Mouse (Mus musculus) stomach, embryonic 14.5 days (tissue): ENCODE data around the gene Tm9sf1. TPM values are rescaled to one million over a fixed set of nuclear protein-coding genes. Genes with fewer than 3 reads are reported as not detected.
A peak's percentile ranks its signal among the peaks of the same experiment; 100 is the strongest.

Experiments
- ATAC-seq: fragments of 200-750 bp; cut with Nextera tagmentation; 2 replicates; pipeline ENCODE4 v1.8.0; 2017; ENCODE audit warnings: low read depth, moderate TSS enrichment; ENCODE audit not compliant: insufficient number of reproducible peaks, insufficient read depth, low FRiP score
- H3K27ac ChIP-seq: fragments of 300-500 bp; sonication (generic); 2 replicates; pipeline ENCODE4 v1.5.1; 2014; ENCODE audit warnings: mild to moderate bottlenecking, low read length, moderate library complexity, mixed read lengths
- H3K27me3 ChIP-seq: fragments of 300-500 bp; sonication (generic); 2 replicates; pipeline ENCODE4 v1.6.1; 2014; ENCODE audit warnings: low read length, control low read depth, mixed read lengths; ENCODE audit not compliant: control insufficient read depth, insufficient read depth
- H3K36me3 ChIP-seq: fragments of 300-500 bp; sonication (generic); 2 replicates; pipeline ENCODE4 v1.6.1; 2014; ENCODE audit warnings: mild to moderate bottlenecking, control low read depth, low read length, moderate library complexity, mixed read lengths; ENCODE audit not compliant: control insufficient read depth, insufficient read depth
- H3K4me1 ChIP-seq: fragments of 300-500 bp; sonication (generic); 2 replicates; pipeline ENCODE4 v1.6.1; 2014; ENCODE audit warnings: low read length, control low read depth, mixed read lengths; ENCODE audit not compliant: control insufficient read depth, insufficient read depth
- H3K4me2 ChIP-seq: fragments of 300-500 bp; sonication (generic); replicated peaks from 2 replicates; pipeline ENCODE4 v1.6.1; 2014; ENCODE audit warnings: low read depth, low read length, control low read depth
- H3K4me3 ChIP-seq: fragments of 300-500 bp; sonication (generic); 2 replicates; pipeline ENCODE4 v1.5.1; 2014; ENCODE audit warnings: low read depth, low read length, control low read depth
- H3K9ac ChIP-seq: fragments of 300-500 bp; sonication (generic); replicated peaks from 2 replicates; pipeline ENCODE4 v1.6.1; 2014; ENCODE audit warnings: low read depth, mild to moderate bottlenecking, control low read depth, low read length, moderate library complexity, mixed read lengths
- H3K9me3 ChIP-seq: fragments of 300-500 bp; sonication (generic); 2 replicates; pipeline ENCODE4 v1.6.1; 2016; ENCODE audit warnings: low read depth, low read length, control low read depth; ENCODE audit not compliant: control insufficient read depth
- WGBS: fragments of 180-500 bp; shearing (Covaris S2); extraction: QIAGEN DNeasy Blood & Tissue Kit; methylation state at CpG from one replicate; pipeline ENCODE4 v1.1.7; 2014; 5-methylcytosine and 5-hydroxymethylcytosine counted together
- polyA plus RNA-seq: library from polyadenylated mRNA; unstranded; fragments of >200 nt; fragmentation: Nextera tagmentation; extraction: Ambion mirVana; gene quantifications from 2 replicates; pipeline ENCODE4 v1.2.1, GENCODE M21; 2014

Gene Tm9sf1
- polyA plus RNA-seq, result 109 and 112 TPM in 2 replicates

GRCm38 (mm10) chr14:55643060-55643907 is at the start of gene Tm9sf1:
Tm9sf1 (minus strand) TSS chr14:55643806.
- peak; percentile 87 for ATAC-seq
- Histone ChIP-seq H3K36me3 (peaks cover 34% of the 10 kb centered on the region), H3K9ac (peak within 1 kb of the TSS; percentile 89), H3K4me2 (peak within 1 kb of the TSS; percentile 76), H3K4me1 (peaks cover 10% of the 10 kb centered on the region; the same call in 1 of the 2 replicates), H3K27me3 (no peaks in the 10 kb centered on the region), H3K27ac (peak within 1 kb of the TSS; percentile 95), H3K9me3 (no peaks in the 10 kb centered on the region), H3K4me3 (peak within 1 kb of the TSS; percentile 67)
- WGBS, result under 1% methylated on average over 88 of the region's 89 CpGs

DNA sequence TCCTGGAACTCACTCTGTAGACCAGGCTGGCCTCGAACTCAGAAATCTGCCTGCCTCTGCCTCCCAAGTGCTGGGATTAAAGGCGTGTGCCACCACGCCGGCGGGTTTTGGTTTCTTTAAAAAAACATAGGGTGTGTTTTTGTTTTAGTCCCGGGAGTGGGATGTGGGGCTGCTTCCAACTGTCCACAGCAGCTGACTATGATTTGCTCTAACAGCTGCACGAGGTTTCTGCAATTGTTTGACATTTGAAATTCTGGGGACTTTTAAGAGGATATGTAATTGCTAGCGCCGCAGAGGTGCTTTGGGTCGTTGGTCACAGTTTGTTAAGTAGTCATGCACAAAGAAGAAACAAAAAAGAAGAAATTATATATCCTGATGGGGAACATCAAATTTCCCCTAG is 45.8 kb upstream of the Tm9sf1 start:
- no peaks in the 10 kb centered on the region for H3K4me1 ChIP-seq
- WGBS, result 66% methylated on average over 10 of the region's 10 CpGs
- no peak overlapping the region for H3K9ac ChIP-seq
- no peak overlapping the region for H3K27ac ChIP-seq
- H3K36me3 ChIP-seq, result no peaks in the 10 kb centered on the region
- no peak overlapping the region for H3K4me2 ChIP-seq
- H3K4me3 ChIP-seq, result no peak overlapping the region
- no peaks in the 10 kb centered on the region for H3K9me3 ChIP-seq
- no peak for ATAC-seq
- H3K27me3 ChIP-seq, result no peaks in the 10 kb centered on the region

GRCm38 (mm10) chr14:55682118-55682493 is 38.5 kb upstream of the Tm9sf1 start:
- H3K9ac ChIP-seq, result no peak overlapping the region; the same call in 1 of the 2 replicates
- H3K4me2 ChIP-seq, result peak overlapping the region; percentile 62
- 14% methylated on average over 3 of the region's 3 CpGs for WGBS
- 0 out of 2 replicates have a peak, but pooled peaks cover 7% of the 10 kb centered on the region for H3K4me1 ChIP-seq
- H3K27ac ChIP-seq, result peak overlapping the region; percentile 83
- peak overlapping the region; percentile 83 for H3K4me3 ChIP-seq
- no peaks in the 10 kb centered on the region for H3K9me3 ChIP-seq
- peaks cover 31% of the 10 kb centered on the region for H3K36me3 ChIP-seq
- H3K27me3 ChIP-seq, result no peaks in the 10 kb centered on the region
- ATAC-seq, result peak; percentile 17; the same call in 1 of the 2 replicates

- Histone ChIP-seq H3K27me3 (no peaks in the 10 kb centered on the region), H3K9me3 (no peaks in the 10 kb centered on the region), H3K9ac (peak within 1 kb of the TSS; percentile 77), H3K4me1 (0 out of 2 replicates have a peak, but pooled peaks cover 7% of the 10 kb centered on the region), H3K4me3 (peak within 1 kb of the TSS; percentile 83), H3K27ac (peak within 1 kb of the TSS; percentile 83), H3K4me2 (peak within 1 kb of the TSS; percentile 62), H3K36me3 (peaks cover 38% of the 10 kb centered on the region)
- peak; percentile 97 for ATAC-seq
- WGBS, result under 1% methylated on average over 66 of the region's 66 CpGs
Measured at GRCm38 (mm10) chr14:55681160-55682117, 37.8 kb upstream of the Tm9sf1 start, which contains the start of gene Tinf2. Tinf2 (minus strand) TSS chr14:55681820.

GRCm38 (mm10) chr14:55677615-55678014 is 34.0 kb upstream of the Tm9sf1 start:
- Histone ChIP-seq H3K4me3 (no peak overlapping the region), H3K9ac (no peak overlapping the region), H3K36me3 (peaks cover 53% of the 10 kb centered on the region), H3K4me2 (no peak overlapping the region), H3K27me3 (no peaks in the 10 kb centered on the region), H3K27ac (no peak overlapping the region), H3K4me1 (0 out of 2 replicates have a peak, but pooled peaks cover 10% of the 10 kb centered on the region), H3K9me3 (no peaks in the 10 kb centered on the region)
- ATAC-seq, result no peak
- 86% methylated on average over 4 of the region's 4 CpGs for WGBS

DNA sequence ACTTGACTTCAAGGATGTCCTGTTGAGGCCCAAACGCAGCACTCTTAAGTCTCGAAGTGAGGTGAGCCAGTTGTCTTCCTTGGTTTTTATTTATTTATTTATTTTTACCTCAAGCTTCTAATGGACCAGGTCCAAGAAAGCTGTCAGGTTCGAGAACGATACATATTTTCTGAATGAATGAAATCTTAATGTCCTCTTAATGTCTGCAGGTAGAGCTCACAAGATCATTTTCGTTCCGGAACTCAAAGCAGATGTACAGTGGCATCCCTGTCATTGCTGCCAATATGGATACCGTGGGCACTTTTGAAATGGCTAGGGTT is 29.1 kb upstream of the Tm9sf1 start:
- no peak overlapping the region for H3K27ac ChIP-seq
- peak overlapping the region; percentile 83 for H3K4me3 ChIP-seq
- no peaks in the 10 kb centered on the region for H3K27me3 ChIP-seq
- H3K9ac ChIP-seq, result peak overlapping the region; percentile 64; the same call in 1 of the 2 replicates
- no peaks in the 10 kb centered on the region for H3K9me3 ChIP-seq
- peaks cover 31% of the 10 kb centered on the region for H3K36me3 ChIP-seq
- no peak for ATAC-seq
- 73% methylated on average over 7 of the region's 7 CpGs for WGBS
- H3K4me2 ChIP-seq, result peak overlapping the region; percentile 66
- H3K4me1 ChIP-seq, result 0 out of 2 replicates have a peak, but pooled peaks cover 9% of the 10 kb centered on the region

- Histone ChIP-seq H3K4me3 (peak within 1 kb of the TSS; percentile 83), H3K9me3 (no peaks in the 10 kb centered on the region), H3K27me3 (no peaks in the 10 kb centered on the region), H3K4me2 (peak within 1 kb of the TSS; percentile 85), H3K27ac (peak within 1 kb of the TSS; percentile 70; the same call in 1 of the 2 replicates), H3K4me1 (0 out of 2 replicates have a peak, but pooled peaks cover 9% of the 10 kb centered on the region), H3K36me3 (peaks cover 25% of the 10 kb centered on the region), H3K9ac (peak within 1 kb of the TSS; percentile 64)
- peak; percentile 96 for ATAC-seq
- WGBS, result under 1% methylated on average over 38 of the region's 38 CpGs
Measured at GRCm38 (mm10) chr14:55671833-55672740, 28.5 kb upstream of the Tm9sf1 start, which contains the start of the genes Gmpr2 and Nedd8. Gmpr2 (plus strand) TSS chr14:55671941. Nedd8 (minus strand) TSS chr14:55672124.
